Mouse (Mus musculus) cerebellum, adult 11 months (tissue): ENCODE measurements at regions not wholly inside any gene's neighbourhood (a gene's known extent, or its start where the extent isn't known, plus 50 kb on each side); places are given as distances from the start of the nearest gene placed in this dataset.

Experiments
- DNase-seq: peaks from one replicate; pipeline ENCODE4 v3.0.0; 2022

DNA sequence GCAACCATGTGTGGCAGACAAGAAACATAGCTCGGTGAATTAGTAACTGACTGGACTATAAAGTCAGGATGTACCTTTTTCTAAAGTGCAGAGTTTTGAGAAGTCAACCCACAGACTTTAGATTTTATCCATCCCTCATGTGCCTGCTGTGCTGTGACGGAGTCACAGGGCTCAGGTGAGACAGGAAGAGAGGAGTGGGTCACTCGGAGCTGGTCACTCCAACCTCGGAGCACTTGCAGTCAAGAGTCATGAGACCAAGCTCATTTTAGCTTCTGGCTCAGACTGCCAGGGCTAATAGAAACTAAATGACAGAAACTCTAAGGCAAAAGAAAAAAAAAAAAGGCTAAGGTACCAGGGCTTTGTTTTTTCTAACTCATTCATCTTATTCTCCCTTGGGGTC, 90.3 kb upstream of the Gm47985 start:
- no peak for DNase-seq

DNA sequence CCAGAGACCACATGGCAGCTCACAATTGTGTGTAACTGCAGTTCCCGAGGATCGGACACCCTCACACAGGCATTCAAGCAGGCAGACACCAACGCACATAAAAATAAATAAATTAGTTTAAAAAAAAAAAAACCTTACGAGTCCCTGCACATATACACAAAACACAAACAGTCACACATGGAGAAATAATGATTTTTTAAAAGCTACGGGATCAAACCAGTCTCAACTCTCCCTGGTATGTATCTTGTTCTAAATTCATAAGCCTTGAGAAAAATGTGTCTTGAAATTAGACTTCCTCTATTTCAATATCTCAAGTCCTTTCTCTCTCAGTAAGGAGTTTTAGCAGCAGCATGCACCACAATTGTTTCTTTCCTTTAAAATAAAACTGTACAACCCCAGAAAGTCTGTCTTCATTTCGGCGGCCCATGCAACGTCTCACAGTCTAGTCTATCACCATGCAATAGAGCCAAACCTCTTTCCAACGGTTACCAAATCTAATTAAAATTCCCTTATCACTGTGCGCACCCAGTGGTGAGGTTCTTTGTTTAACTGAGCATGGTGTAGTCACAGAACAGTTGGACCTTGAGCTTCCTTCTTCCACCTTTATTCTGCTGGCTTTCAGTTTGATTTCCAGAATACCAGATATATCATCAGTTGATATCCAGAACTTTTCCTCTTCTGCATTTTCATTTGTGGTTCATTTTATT, 86.8 kb upstream of the Gm47985 start:
- DNase-seq: no peak

DNA sequence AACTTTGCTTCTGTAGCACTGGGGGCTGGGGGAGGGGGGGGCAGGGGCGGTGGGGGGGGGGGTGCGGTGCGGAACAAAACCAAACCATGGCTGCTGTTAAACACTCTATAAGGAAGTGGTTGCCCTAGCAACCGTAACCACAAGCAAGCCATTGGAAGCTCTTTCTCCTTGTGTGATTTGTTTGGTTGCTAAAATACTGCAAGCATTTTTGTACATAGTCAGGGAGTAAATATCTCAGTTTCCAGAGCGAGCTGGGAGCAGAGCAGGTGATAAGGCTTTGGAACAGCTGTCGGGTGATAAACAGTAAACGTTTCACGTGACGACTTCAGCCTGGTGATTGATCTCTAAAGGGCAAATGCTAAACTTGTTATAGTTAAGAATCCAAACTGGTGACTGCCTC, 86.3 kb upstream of the Gm47985 start:
- no peak for DNase-seq

DNA sequence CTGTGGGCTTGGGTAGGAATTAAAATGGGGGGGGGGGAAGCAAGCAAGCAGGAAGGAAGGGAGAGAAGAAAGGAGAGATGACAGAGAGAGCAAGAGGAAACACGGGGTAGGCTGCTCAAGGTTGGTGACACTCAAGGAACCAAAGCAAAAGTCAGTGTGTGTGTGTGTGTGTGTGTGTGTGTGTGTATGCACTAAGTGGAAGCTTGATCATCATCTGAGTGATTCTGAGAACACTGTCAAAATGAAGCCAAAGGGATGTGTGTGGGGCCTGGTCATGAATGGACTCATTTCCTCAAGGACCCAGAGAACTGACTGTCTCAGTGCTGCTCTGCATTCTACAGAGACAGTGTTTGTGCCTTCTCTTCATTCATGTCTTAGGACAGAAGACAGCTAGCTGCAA, 84.8 kb upstream of the Gm47985 start:
- DNase-seq: no peak

DNA sequence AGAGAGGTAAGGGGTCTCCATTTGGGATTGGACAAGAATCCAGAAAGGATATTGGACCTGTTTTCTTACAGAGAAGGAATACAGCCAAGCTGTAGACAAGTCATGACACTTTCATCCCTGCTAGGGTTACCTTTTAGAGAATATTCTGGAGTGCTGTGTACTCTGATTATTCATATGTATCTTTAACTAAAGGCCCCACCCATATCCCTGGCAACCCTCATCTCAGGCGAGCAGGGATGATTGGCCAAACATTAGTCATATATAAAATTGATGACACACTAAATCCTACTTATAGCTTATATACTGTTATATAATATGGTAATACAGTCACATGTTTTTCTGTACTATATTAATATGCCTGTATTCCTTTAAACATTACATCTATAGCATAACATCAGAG, 83.6 kb upstream of the Gm47985 start:
- DNase-seq: no peak

DNA sequence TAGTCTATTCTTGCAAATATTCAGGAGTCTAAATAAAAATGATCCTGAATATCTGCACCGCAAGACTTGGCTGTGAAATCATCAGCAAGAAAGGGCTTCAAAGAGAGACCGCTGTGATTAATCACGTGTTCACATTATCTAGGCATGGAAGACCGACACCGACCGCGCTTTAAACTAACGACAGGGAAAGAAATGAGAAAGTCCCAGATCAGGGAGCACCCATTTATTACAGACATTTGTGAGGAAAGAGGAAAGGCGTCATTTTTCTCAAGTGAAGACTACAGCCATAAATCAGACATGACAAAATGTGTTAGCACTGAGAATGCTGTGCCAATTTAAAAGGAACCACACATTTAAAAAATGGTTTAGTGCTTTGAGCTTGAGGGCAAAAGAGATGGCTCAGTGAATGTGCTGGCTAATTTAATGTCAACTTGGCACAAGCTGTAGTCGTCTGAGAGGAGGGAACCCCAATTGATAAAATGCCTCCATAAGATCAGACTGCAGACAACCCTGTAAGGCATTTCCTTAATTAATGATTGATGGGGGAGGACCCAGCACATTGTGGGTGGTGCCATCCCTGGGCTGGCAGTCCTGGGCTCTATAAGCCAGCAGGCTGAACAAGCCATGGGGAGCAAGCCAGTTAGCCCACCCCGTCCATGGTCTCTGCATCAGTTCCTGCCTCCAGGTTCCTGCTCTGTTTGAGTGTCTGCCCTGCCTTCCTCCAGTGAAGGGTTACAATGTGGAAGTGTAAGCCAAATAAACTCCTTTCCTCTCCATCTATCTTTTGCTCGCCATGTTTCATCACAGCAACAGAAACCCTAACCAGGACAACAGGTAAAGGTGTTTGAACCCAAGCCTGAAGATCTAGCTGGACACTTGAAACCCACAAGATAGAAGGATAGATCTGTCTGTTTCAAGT, 81.5 kb upstream of the Gm47985 start:
- no peak for DNase-seq

DNA sequence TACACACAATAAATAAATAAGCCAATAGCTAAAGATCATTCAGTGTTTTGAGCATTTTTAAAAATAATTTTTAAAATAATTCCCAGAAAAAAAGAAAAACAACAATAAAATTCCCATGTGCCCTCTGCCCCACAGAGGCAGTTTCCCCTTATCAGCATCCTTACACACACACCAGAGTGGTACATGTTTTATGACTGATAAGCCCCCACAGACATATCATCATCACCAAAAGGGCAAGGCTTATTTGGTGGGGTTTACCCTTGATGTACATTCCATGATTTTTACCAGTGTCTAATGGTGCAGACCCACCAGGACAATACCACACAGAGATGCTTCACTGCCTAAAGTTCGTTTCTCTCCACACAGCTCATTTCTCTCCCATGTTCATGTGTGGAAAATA, 80.8 kb upstream of the Gm47985 start:
- no peak for DNase-seq

DNA sequence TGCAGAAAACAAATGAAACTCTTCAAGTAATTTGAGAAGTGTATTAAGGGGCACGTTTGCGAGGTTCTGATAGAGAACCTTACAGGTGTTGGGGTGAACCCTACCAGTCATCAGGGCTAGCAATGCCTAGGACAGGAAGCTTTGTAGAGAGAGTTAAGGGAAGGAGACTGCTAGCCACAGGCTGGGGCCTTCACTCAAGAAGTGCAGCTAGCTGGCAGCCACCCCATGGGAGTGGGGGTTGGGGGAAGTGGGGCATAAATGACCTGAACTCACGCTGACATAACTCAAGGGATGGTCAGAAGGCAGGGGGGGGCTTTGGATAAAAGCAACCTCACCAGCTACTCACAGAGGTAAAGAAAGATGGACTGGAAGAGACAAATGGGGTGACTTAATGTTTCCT, 80.3 kb upstream of the Gm47985 start:
- DNase-seq: no peak

DNA sequence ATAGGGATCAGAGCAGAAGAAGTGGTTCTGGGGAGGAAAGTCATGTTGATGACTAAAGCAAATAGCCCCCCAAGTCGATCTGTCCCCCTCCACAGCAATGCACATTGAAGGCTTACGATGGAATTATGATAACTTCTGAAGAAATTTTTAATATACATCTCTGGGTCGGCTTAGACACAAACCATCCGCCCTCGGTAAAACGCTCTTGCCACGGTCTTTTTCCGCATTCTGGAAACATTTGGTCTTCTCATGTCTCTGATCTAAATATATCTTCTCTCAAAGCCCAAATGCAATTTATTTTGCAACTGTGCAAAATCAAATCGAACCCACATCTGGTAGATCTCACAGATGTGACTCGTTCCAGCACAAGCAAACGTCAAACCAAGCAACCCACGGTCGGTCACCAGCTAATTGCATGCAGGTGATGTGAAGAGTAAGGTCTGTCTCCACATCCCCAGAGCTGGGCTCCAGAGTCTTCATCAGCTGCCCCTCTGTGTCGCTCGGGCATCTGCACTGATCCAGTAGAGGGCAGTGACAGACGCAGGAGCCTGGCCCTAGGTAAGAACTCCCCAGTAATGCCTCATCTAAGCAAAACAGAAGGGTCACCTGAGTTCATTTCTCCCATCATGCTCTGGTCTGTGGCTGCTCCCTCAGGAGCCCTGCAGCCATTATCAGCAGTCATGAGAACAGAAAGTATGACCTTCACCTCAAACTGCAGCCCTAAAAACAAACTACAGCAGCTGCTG, 79.5 kb upstream of the Gm47985 start:
- DNase-seq: no peak

DNA sequence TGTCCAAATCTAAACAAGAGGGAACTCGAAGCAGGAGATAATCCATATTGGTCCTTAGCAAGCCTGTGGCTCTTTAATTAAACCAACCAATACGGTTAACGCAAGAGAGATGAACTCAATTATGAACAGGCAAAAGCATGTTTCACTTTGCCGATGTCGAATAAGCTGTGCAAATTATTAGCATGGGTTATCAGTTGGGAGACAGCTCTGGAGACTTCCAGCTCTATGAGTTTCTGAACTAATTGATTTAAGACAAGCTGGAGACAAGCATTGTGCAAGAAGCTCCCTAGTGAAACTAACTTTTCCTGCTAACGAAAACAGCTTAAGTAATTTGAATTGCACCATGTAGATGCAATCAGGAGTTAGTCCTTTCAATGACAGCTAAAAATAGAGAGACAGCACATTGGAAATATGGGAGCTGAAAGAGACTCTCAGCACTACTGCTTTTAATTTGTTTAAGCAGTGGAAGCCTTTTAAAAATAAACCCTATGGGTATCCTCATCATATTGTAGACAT, 78.8 kb upstream of the Gm47985 start:
- DNase-seq: no peak

DNA sequence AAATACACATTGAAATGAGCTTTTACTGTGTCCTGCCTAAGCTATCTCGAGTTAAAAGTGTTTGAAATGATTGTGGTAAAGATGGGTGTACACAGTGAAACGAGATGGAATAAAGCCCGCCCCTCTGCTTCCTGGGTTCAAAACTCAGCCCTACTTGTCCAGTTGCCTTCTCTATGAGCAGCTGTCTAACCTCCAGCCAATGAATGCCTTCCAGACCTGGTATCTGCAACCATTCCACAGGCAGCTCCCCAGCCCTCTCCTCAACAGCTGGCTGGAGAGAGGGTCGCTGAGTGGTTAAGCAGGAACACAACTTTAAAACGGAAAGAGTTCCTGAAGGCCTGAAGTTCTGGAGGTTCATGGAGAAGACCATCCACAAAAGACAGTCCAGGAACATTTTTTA, 78.0 kb upstream of the Gm47985 start:
- DNase-seq: no peak

DNA sequence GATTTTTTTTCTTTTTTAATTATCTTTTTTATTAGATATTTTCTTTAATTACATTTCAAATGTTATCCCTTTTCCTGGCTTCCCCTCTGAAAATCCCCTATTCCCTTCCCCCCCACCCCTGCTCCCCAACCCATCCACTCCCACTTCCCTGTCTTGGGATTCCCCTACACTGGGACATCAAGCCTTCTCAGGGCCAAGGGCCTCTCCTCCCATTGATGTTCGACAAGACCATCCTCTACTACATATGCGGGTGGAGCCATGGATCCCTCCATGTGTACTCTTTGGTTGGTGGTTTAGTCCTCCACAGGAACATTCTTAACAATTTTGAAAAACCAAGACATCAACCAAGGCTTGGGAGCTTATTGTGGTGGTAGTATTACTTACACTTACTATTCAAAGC, 77.5 kb upstream of the Gm47985 start:
- no peak for DNase-seq

DNA sequence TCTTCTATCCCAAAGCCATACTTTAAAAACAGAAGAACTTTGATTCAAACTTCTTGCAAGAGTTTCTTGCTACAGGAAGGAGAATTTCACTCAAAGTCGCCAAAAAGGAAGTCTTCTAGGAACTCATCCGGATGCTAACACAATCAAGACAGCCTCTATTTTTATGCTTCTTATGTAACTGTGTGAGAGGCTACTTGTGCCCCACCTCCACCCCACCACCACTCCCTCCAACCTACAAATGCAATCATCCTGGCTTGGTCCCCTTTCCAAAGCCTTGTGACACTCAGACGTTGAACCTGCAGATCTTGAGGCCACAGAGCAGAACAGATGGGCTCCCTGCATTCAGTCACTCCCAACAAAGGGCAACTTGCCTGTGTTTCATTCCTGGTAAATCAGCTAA, 77.1 kb upstream of the Gm47985 start:
- DNase-seq: no peak

DNA sequence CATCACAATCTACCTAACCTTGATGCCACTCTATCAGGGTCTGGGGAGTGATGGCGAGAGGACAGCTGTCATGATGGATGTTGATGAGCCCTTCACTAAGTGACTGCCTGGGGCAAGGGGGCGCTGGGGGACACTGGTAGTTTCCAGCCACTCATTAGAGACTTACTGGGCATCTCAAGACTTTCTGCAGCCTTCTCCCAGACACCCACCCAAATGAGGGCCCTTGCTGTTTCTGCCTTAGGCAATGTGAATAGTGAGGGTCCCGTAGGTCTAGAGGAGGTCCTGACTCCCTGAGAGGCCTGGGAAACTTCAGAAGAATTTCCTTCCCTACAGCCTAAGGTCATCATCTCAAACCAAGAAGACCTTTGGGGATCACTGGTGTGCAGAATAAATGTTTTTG, 74.9 kb upstream of the Gm47985 start:
- DNase-seq: no peak

DNA sequence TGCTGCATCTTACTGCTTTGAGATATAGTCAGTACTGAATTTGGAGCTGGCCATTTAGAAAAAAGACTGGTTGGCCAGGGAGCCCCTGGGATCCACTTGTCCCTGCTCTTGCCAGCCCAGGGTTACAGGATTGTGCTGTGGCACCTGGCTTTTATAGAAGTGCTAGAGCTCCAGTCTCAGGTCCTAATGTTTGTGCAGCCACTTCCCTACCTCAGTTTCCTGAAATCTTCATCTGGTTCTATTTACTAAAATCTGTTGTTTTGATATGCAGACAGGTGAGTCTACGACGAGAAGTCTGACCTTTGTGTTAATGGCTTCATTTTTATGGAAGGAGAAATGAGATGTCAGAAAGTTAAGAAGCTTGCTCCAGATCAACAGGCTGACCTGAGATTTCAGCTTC, 73.0 kb upstream of the Gm47985 start:
- DNase-seq: no peak

DNA sequence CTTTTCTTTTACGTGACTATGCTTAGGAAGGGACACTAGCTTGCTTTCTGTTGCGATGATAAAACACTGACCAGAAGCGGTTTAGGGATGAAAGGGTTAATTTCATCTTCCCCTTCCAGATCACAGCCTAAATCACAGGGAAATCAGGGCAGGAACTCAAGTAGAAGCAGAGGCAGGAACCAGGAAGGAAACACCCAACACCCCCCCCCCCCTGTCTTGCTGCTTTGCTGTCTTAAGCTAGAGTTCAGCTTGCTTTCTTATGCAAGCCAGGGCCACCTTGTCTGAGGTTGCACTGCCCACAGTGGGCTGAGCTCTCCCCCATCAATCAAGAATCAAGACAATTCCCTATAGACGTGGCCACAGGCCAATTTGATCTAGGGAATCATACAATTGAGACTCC, 71.9 kb upstream of the Gm47985 start:
- no peak for DNase-seq

DNA sequence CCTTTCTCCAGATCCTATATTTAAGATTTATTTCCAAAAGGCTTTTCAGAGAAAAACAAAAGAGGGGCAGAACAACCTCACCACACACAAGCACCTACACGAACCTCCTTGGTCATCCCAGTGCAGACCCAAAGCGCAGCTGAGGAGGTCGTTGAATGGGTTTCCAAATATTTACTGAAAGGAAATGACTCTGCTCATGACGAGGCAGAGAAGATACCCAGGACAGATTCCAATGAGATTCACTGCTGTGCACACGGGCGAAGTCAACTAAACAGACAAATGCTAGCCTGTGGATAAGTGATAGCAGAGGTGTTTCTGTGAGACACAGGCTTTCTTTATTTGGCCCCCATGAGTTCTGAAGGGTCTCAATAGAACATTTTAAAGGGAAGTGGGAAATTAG, 70.7 kb upstream of the Gm47985 start:
- no peak for DNase-seq

DNA sequence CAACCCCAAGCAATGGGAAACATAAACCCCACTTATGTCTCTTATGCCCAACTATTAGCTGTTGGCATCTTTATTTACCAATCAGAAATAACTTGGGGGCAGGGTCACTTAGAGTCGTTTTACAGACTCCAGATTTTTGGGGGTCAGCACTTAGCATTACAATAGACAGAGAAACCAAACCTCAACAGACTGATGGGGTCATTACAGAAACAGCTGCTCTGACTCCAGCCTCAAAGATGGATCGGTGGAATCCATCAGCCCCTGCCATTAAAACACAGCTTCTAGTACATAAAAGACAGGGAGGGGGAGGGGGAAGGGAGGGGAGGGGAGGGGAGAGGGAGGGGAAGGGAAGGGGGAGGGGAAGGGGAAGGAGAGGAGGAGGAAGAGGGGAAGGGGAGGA, 69.9 kb upstream of the Gm47985 start:
- DNase-seq: no peak

DNA sequence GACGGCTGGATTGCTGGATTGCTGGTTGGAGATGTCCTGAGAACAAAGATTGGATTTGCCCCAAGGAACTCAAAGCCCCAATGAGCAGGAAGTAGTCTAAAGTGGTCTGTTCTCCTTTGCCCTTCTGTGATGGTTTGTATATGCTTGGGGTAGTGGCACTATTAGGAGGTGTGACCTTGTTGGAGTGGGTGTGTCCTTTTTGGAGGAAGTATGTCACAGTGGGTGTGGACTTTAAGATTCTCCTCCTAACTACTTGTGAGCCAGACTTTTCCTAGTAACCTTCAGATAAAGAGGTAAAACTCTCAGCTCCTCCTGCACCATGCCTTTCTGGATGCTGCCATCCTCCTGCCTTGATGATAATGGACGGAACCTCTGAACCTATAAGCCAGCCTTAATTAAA, 69.1 kb upstream of the Gm47985 start:
- no peak for DNase-seq

DNA sequence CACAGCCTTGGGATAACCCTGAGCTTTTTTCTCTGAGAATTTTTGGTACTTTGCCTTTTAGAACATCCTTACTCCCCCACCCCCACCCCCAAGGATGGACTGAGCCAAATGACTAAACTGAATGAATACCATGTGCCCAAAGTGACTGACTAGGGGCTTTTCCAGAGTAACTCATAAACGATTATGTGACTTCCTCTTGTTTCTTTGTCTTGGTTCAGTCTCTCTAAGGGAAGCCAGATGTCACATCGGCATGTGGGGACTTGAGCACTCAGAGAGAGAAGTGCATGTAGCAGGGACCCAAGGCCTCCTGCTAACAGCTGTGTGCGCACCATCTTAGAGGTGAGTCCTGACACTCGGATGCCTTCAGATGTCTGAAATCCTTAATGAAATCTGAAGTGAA, 63.8 kb upstream of the Gm47985 start:
- DNase-seq: no peak

DNA sequence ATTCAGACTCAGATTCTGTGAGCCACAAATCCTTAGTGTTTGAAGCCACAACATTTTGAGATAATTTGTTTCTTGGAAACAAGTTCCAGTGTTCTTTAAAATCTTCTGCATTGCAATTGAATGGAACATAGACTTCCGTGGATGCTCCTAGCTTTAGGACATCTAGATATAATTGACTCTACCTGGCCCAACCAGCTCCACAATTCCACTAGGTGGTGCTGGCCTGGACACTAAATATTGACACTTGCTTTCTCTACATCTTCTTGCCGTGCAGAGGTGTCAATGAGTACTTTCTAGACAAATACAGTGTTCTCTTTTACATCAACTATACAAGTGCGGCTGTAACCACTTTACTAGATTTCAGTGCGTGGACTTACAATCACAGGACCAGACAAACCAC, 63.4 kb upstream of the Gm47985 start:
- DNase-seq: no peak

DNA sequence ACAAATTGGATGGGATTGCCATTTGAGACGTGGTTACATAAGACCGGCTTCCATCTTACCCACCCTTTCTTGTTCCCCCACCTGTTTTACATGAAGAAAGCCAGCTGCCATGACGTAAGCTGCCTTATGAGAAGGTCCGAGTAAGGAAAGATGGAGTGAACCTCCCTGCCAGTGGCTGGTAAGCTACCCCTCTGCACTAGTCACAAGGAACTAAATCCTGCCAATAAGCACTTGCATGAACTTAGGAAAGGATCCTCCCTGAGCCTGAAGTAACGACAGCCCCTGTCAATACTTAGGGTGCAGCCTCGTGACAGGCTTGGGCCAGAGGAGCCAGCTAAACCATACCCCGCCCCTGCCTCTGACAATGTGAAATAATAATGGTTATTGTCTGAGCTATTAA, 62.8 kb upstream of the Gm47985 start:
- no peak for DNase-seq

DNA sequence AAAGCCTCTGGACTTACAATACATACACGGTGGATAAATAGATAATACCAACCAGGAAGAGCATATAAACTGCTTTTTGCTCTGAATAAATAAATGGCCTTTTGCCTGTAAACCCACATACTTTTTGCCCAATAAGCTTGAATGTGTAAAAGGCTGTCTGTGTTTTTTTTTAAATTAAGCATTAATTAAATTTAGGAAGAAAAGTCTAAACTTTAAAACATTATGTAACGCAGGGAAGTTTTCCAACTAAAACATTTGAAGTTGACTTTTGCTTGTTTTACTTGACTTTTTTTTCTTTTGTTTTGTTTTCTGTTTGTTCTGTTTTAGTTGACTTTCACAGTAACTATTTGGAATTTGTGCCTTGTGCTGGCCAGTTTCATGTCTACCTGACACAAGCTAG, 60.7 kb upstream of the Gm47985 start:
- no peak for DNase-seq

DNA sequence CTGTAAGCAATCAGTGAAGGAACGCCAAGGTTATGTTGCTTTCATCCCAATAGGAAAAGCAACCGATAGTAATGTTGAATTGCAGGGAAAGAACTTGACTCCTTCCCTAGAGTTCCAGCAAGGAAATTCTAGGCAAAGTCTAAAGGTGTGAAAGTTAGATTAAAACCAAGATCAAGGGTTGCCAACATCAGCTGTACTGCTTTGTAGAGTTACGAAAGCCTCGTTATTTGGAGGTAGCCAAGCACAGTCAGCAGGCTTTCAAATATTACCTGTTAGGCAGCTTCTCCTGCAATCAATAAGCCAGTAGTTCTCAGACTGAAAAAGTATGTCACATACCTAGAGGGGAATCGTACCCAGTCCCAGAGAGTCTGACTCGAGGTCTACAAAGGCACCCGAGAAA, 58.4 kb upstream of the Gm47985 start:
- DNase-seq: no peak
